12 mouse cellular contexts compared by ENCODE assay signal in genomic region chr4:33290878-33291277, GRCm38 (mm10). TPM values are rescaled to one million over a fixed set of nuclear protein-coding genes. Genes with fewer than 3 reads are reported as not detected.
A peak's percentile ranks its signal among the peaks of the same experiment; 100 is the strongest.
DNase-seq lines count a peak whose midpoint lies in the region; ATAC-seq and TF ChIP-seq lines count a peak whose summit lies in the region.
"Had no signal": no experiment of that assay in that cellular context is flagged by ENCODE, and none has a peak within 500 bp of the region (broad histone marks: within the 10 kb centered on the region; RNA-seq: fewer than 3 reads in every experiment).

No protein-coding gene starts in this region.

- WGBS in heart, postnatal 0 days = 55% methylated on average over 4 of the region's 4 CpGs
- 55% methylated on average over 4 of the region's 4 CpGs for WGBS in heart, embryonic 12.5 days
- 39% methylated on average over 4 of the region's 4 CpGs for WGBS in lung, embryonic 15.5 days
- WGBS in limb, embryonic 14.5 days = 59% methylated on average over 4 of the region's 4 CpGs

- no peak overlapping the region for H3K27ac ChIP-seq in heart, postnatal 0 days (ENCODE audit: low read depth)
- no peak overlapping the region for H3K27ac ChIP-seq in heart, embryonic 12.5 days (ENCODE audit: poor library complexity, severe bottlenecking)
- peak overlapping the region; percentile 69 for H3K27ac ChIP-seq in lung, embryonic 15.5 days
- no peak overlapping the region for H3K27ac ChIP-seq in MEL (ENCODE audit: control insufficient read depth, low read depth, low read length)
- peak overlapping the region; percentile 71; the same call in 1 of the 2 replicates for H3K27ac ChIP-seq in limb, embryonic 14.5 days (replicated peaks; ENCODE audit: low read depth, low read length)
- H3K27ac ChIP-seq: forebrain, embryonic 10.5 days; hindbrain, embryonic 13.5 days had no signal

- H3K79me2 ChIP-seq in MEL (ENCODE audit: control insufficient read depth, insufficient read depth, low read length, poor library complexity) = no peaks in the 10 kb centered on the region

- H3K4me1 ChIP-seq in heart, postnatal 0 days (ENCODE audit: control insufficient read depth, insufficient read depth) = no peaks in the 10 kb centered on the region
- no peaks in the 10 kb centered on the region for H3K4me1 ChIP-seq in heart, embryonic 12.5 days (replicated peaks)
- H3K4me1 ChIP-seq in lung, embryonic 15.5 days = 0 out of 2 replicates have a peak, but pooled peaks cover 4% of the 10 kb centered on the region
- H3K4me1 ChIP-seq in MEL (ENCODE audit: control insufficient read depth in 1 of 2, insufficient read depth in 2 of 2, low read length in 2 of 2) = peaks cover 5 to 10% of the 10 kb centered on the region in 2 experiments; a peak in 3 of 4 replicates
- peaks cover 6% of the 10 kb centered on the region; the same call in 1 of the 2 replicates for H3K4me1 ChIP-seq in limb, embryonic 14.5 days (ENCODE audit: control insufficient read depth, insufficient read depth, low read length)
- H3K4me1 ChIP-seq: forebrain, embryonic 10.5 days; hindbrain, embryonic 13.5 days had no signal

- H3K27me3 ChIP-seq in heart, postnatal 0 days (ENCODE audit: control insufficient read depth, insufficient read depth, low read length) = no peaks in the 10 kb centered on the region
- 0 out of 2 replicates have a peak, but pooled peaks cover 5% of the 10 kb centered on the region for H3K27me3 ChIP-seq in heart, embryonic 12.5 days (replicated peaks)
- no peaks in the 10 kb centered on the region for H3K27me3 ChIP-seq in lung, embryonic 15.5 days
- no peaks in the 10 kb centered on the region for H3K27me3 ChIP-seq in MEL (ENCODE audit: control insufficient read depth in 1 of 2, insufficient read depth in 2 of 2, low read length in 2 of 2)
- no peaks in the 10 kb centered on the region for H3K27me3 ChIP-seq in limb, embryonic 14.5 days (ENCODE audit: control insufficient read depth, insufficient read depth, low read length)
- H3K27me3 ChIP-seq: hindbrain, embryonic 13.5 days had no signal

- no peak for DNase-seq in heart, postnatal 0 days (ENCODE audit: low spot score)
- no peak for DNase-seq in lung, postnatal 25 days (ENCODE audit: low spot score)
- peak; percentile 68 for DNase-seq in MEL (ENCODE audit: low read depth, low spot score)
- no peak for DNase-seq in limb, embryonic 14.5 days (ENCODE audit: low spot score)
- no peak for DNase-seq in heart, postnatal 25 days (ENCODE audit: low spot score)
- DNase-seq in layer of hippocampus, postnatal 25 days (ENCODE audit: extremely low spot score in 1 of 2, low spot score in 1 of 2) = no peak
- DNase-seq: gastrocnemius, postnatal 36 days had no signal

- TF ChIP-seq EP300 in heart, postnatal 0 days (IDR thresholded peaks at IDR 0.05; ENCODE audit: low read depth) = no peak
- TF ChIP-seq EP300 in MEL (IDR thresholded peaks at IDR 0.05; ENCODE audit: low read depth in 1 of 2, low read length in 2 of 2) = no peak

- no peaks in the 10 kb centered on the region for H3K9me3 ChIP-seq in heart, postnatal 0 days (replicated peaks; ENCODE audit: control insufficient read depth, low read length)
- no peaks in the 10 kb centered on the region for H3K9me3 ChIP-seq in heart, embryonic 12.5 days (replicated peaks)
- H3K9me3 ChIP-seq in lung, embryonic 15.5 days = no peaks in the 10 kb centered on the region
- no peaks in the 10 kb centered on the region for H3K9me3 ChIP-seq in MEL (replicated peaks; ENCODE audit: insufficient read depth, low read length)
- no peaks in the 10 kb centered on the region for H3K9me3 ChIP-seq in limb, embryonic 14.5 days (ENCODE audit: control insufficient read depth, low read length)
- H3K9me3 ChIP-seq: forebrain, embryonic 10.5 days; G1E; hindbrain, embryonic 13.5 days had no signal

- H3K9ac ChIP-seq in heart, postnatal 0 days (replicated peaks; ENCODE audit: low read depth, low read length) = no peak overlapping the region
- H3K9ac ChIP-seq in heart, embryonic 12.5 days = no peak overlapping the region
- no peak overlapping the region for H3K9ac ChIP-seq in lung, embryonic 15.5 days
- H3K9ac ChIP-seq in MEL (ENCODE audit: control insufficient read depth, low read depth, low read length, poor library complexity, severe bottlenecking) = no peak overlapping the region
- H3K9ac ChIP-seq in limb, embryonic 14.5 days (ENCODE audit: low read depth, low read length, severe bottlenecking) = no peak overlapping the region
- H3K9ac ChIP-seq: hindbrain, embryonic 13.5 days had no signal

- ATAC-seq in heart, postnatal 0 days (ENCODE audit: insufficient read depth, low read depth) = no peak
- no peak for ATAC-seq in heart, embryonic 12.5 days (ENCODE audit: insufficient number of reproducible peaks, low FRiP score)
- ATAC-seq in lung, embryonic 15.5 days (ENCODE audit: borderline replicate concordance, extremely low read depth, low FRiP score, low TSS enrichment) = no peak
- ATAC-seq in limb, embryonic 14.5 days (ENCODE audit: low FRiP score, low read depth) = no peak

- intact Hi-C loops in heart, postnatal 25 days (cut with DNase I) = no loop called here

- H3K4me3 ChIP-seq in heart, postnatal 0 days (ENCODE audit: low read depth, low read length) = no peak overlapping the region
- no peak overlapping the region for H3K4me3 ChIP-seq in heart, embryonic 12.5 days
- no peak overlapping the region for H3K4me3 ChIP-seq in lung, embryonic 15.5 days
- no peak overlapping the region for H3K4me3 ChIP-seq in MEL (ENCODE audit: control insufficient read depth in 1 of 2, insufficient read depth in 1 of 2, low read depth in 2 of 2, low read length in 2 of 2)
- no peak overlapping the region for H3K4me3 ChIP-seq in limb, embryonic 14.5 days (replicated peaks; ENCODE audit: low read length)
- H3K4me3 ChIP-seq: forebrain, embryonic 10.5 days; hindbrain, embryonic 13.5 days had no signal

- no peaks in the 10 kb centered on the region for H3K36me3 ChIP-seq in heart, postnatal 0 days (replicated peaks; ENCODE audit: control insufficient read depth, insufficient read depth, low read length)
- no peaks in the 10 kb centered on the region for H3K36me3 ChIP-seq in heart, embryonic 12.5 days
- H3K36me3 ChIP-seq in lung, embryonic 15.5 days = no peaks in the 10 kb centered on the region
- peaks cover 0 to 12% of the 10 kb centered on the region in 2 experiments; a peak in 2 of 4 replicates for H3K36me3 ChIP-seq in MEL (ENCODE audit: control insufficient read depth in 1 of 2, insufficient read depth in 2 of 2, low read length in 2 of 2)
- no peaks in the 10 kb centered on the region for H3K36me3 ChIP-seq in limb, embryonic 14.5 days (ENCODE audit: control insufficient read depth, insufficient read depth, low read length)
- H3K36me3 ChIP-seq: forebrain, embryonic 10.5 days; G1E; hindbrain, embryonic 13.5 days had no signal

- TF ChIP-seq POLR2A in MEL (IDR thresholded peaks at IDR 0.05; ENCODE audit: control insufficient read depth in 1 of 2, insufficient read depth in 1 of 2, low read depth in 1 of 2, low read length in 2 of 2, poor library complexity in 1 of 2) = no peak
- TF ChIP-seq POLR2A in limb, embryonic 14.5 days (IDR thresholded peaks at IDR 0.05; ENCODE audit: borderline replicate concordance, extremely low read depth, insufficient read depth, insufficient read length) = no peak

- TF ChIP-seq CTCF in heart, postnatal 0 days (IDR thresholded peaks at IDR 0.05; ENCODE audit: low read depth) = peak; percentile 26
- TF ChIP-seq CTCF in MEL (IDR thresholded peaks at IDR 0.05 in 2 of 3, conservative IDR thresholded peaks at IDR 0.05 in 1 of 3; ENCODE audit: control insufficient read depth in 1 of 3, insufficient read depth in 1 of 3, low read depth in 2 of 3, low read length in 3 of 3, poor library complexity in 1 of 3, severe bottlenecking in 1 of 3) = peak in 1 of 3 experiments; percentile 12; a peak in 1 of 6 replicates

- peak; percentile 3 for TF ChIP-seq RAD21 in MEL (IDR thresholded peaks at IDR 0.05; ENCODE audit: low read depth, low read length)

- H3K4me2 ChIP-seq in heart, postnatal 0 days (ENCODE audit: low read depth, low read length) = no peak overlapping the region
- H3K4me2 ChIP-seq in heart, embryonic 12.5 days = no peak overlapping the region
- H3K4me2 ChIP-seq in lung, embryonic 15.5 days = no peak overlapping the region
- no peak overlapping the region for H3K4me2 ChIP-seq in limb, embryonic 14.5 days (replicated peaks; ENCODE audit: low read depth, low read length, severe bottlenecking)
- H3K4me2 ChIP-seq: hindbrain, embryonic 13.5 days had no signal

TF ChIP-seq in MEL, 35 proteins besides CTCF, POLR2A, EP300 and RAD21 (continues in another document):
- TF ChIP-seq ZNF384 (IDR thresholded peaks at IDR 0.05; ENCODE audit: low read depth, low read length) (peak; percentile 73), NELFE (IDR thresholded peaks at IDR 0.05; ENCODE audit: low read depth, low read length) (no peak), SIN3A (IDR thresholded peaks at IDR 0.05; ENCODE audit: low read length) (no peak)

RNA-seq across cellular contexts. Expression of gene Pnrc1, which starts 0.9 kb away (rescaled TPM):
- 90.0 and 127 TPM in 2 replicates for total RNA-seq in heart, postnatal 0 days (2014; rRNA removed; ENCODE audit: low replicate concordance)
- 61.8 and 80.8 TPM in 2 replicates for polyA plus RNA-seq in heart, postnatal 0 days (2015; fragmentation: Nextera tagmentation; extraction: Ambion mirVana)
- 110 TPM in 2 replicates for polyA plus RNA-seq in heart, embryonic 12.5 days (2016; fragmentation: Nextera tagmentation; extraction: Ambion mirVana)
- 122 and 129 TPM in 2 replicates for polyA plus RNA-seq in lung, embryonic 15.5 days (2015; fragmentation: Nextera tagmentation; extraction: Ambion mirVana)
- 7.6 and 11.8 TPM in 2 replicates for total RNA-seq in MEL (2012; rRNA removed)
- polyA plus RNA-seq in MEL (2012; ENCODE audit: insufficient read depth in 1 of 2, insufficient read length in 2 of 2, low read depth in 1 of 2, low replicate concordance in 2 of 2, missing spikeins in 1 of 2) = 10 to 100 TPM in 1 of 2 experiments, not detected in 1; 14.4 TPM
- 61.4 and 66.5 TPM in 2 replicates for polyA plus RNA-seq in limb, embryonic 14.5 days (2012; rRNA removed)
- 121 and 137 TPM in 2 replicates for polyA plus RNA-seq in limb, embryonic 14.5 days (2014; fragmentation: Nextera tagmentation; extraction: Ambion mirVana)
- 100 to 1,000 TPM; 126 to 127 TPM for total RNA-seq in heart, postnatal 25 days (2021)
- total RNA-seq in layer of hippocampus, postnatal 25 days (2021) = 100 to 1,000 TPM; 129 to 137 TPM

RNA-seq across cellular contexts. Expression of gene Rngtt, which starts 19.2 kb away (rescaled TPM):
- total RNA-seq in heart, postnatal 0 days (2014; rRNA removed; ENCODE audit: low replicate concordance) = 7.3 and 10.0 TPM in 2 replicates
- polyA plus RNA-seq in heart, postnatal 0 days (2015; fragmentation: Nextera tagmentation; extraction: Ambion mirVana) = 8.9 and 9.9 TPM in 2 replicates
- polyA plus RNA-seq in heart, embryonic 12.5 days (2016; fragmentation: Nextera tagmentation; extraction: Ambion mirVana) = 21.7 and 22.2 TPM in 2 replicates
- 23.3 and 25.4 TPM in 2 replicates for polyA plus RNA-seq in lung, embryonic 15.5 days (2015; fragmentation: Nextera tagmentation; extraction: Ambion mirVana)
- 13.7 and 15.0 TPM in 2 replicates for total RNA-seq in MEL (2012; rRNA removed)
- polyA plus RNA-seq in MEL (2012; ENCODE audit: insufficient read depth in 1 of 2, insufficient read length in 2 of 2, low read depth in 1 of 2, low replicate concordance in 2 of 2, missing spikeins in 1 of 2) = 10 to 100 TPM in 1 of 2 experiments, not detected in 1; 18.7 TPM
- 7.3 and 8.3 TPM in 2 replicates for polyA plus RNA-seq in limb, embryonic 14.5 days (2012; rRNA removed)
- 16.9 and 19.4 TPM in 2 replicates for polyA plus RNA-seq in limb, embryonic 14.5 days (2014; fragmentation: Nextera tagmentation; extraction: Ambion mirVana)
- 10 to 100 TPM; 10.4 to 10.6 TPM for total RNA-seq in heart, postnatal 25 days (2021)
- 10 to 100 TPM; 25.3 to 27.2 TPM for total RNA-seq in layer of hippocampus, postnatal 25 days (2021)

Comparison
In these comparisons a context has a peak if more than half of its experiments do, and no peak if none do; other contexts are left out.
1. H3K27ac ChIP-seq: peak in lung, embryonic 15.5 days (single experiment) and limb, embryonic 14.5 days (single experiment); none in heart, postnatal 0 days (single experiment), heart, embryonic 12.5 days (single experiment) and MEL (single experiment).